Mouse (Mus musculus): Measurements from ENCODE around the gene App.

DNA sequence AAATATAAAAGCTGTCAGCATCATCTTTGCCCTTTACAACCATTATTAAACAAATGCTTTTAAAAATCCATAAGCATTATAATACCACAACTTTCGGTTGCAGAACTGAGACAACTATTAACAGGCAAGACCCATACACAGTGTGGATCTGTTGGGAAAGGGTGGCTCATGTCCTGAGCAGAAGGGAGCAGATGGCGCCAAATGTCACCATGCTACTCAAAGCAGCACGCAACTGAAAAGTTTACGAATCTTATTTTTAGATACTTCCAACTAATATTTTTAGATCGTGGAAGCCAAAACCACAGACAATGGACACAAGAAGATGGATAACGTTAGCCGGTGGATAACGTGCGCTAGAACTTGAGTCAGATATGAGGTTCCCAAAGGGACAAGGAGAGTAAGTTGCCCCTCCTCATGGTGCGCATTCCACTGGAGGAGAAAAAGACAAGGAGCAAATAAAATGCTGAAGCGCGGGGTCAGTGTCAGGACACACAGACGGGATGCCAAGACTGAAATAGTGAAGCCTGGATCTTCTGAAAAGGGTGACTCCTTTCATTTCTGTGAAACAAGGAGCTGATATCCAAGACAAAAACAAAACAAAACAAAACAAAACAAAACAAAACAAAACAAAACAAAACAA is 106.2 kb downstream of the App start:
- no peak for TF ChIP-seq CTCF (IDR thresholded peaks at IDR 0.05; ENCODE audit: control insufficient read depth, insufficient read depth, insufficient read length)
- no peak for TF ChIP-seq CEBPB (IDR thresholded peaks at IDR 0.05; ENCODE audit: low read depth)
- no peak for TF ChIP-seq MAX (IDR thresholded peaks at IDR 0.05)
- TF ChIP-seq USF1 (IDR thresholded peaks at IDR 0.05; ENCODE audit: low read depth): no peak

All from C2C12 (cell line).